Mouse (Mus musculus) gonadal fat pad, adult 2 months (tissue): Measurements from ENCODE around the gene Cmtm2a. TPM values are rescaled to one million over a fixed set of nuclear protein-coding genes. Genes with fewer than 3 reads are reported as not detected.
"Not testable (repeated sequence)": the region's sequence is repeated elsewhere in the genome, so short reads cannot be mapped to it uniquely, and the experiment has no call there.

Experiments
- DNase-seq: peaks from one replicate; pipeline ENCODE4 v3.0.0-alpha.2; 2012; ENCODE audit warnings: low read depth
- polyA plus RNA-seq: library from polyadenylated mRNA; depleted of rRNA; stranded (reverse); fragments of >200 nt; gene quantifications from 2 replicates; pipeline ENCODE4 v1.2.3, GENCODE M21; 2012

Cmtm2a gene
- polyA plus RNA-seq, 1 experiment = 1.5 TPM

DNA sequence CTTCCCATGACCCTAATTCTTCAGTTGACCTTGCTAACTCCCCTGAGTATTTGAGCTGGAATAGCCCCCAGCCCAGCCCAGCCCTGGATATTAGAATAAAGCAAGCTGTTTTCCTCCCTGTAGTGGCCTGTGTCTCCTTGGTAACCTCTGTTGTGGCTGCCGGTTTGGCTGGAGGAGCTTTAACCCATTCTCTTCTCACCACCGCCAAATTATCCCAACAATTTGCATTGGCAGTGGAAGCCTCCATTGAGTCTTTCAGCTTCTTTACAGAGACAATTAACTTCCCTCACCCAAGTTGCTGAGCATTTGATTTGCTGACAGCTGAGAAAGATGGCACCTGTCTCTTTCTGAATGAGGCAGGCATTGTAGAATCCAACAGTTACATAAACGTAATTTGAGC lies 8.6 kb upstream of the Cmtm2a start:
- not testable (repeated sequence) for DNase-seq

DNA sequence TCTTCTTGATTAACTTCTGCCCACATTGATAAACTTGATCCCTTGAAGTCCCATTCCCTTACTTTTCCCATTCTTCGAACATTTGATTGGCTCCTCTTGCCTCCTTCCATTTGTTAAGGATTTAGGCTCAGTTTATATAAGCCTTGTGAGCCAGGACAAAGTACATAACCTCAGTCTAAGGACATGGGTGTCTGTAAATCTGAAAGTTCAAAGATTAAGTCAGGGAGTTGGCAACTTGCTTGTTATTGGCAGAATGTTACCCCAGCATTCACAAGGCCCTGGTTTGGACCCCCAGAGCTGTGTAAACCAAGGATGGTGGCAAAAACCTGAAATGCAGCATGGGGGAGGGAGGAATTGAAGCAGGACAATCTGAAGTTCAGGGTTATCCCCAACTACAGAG lies 1.4 kb upstream of the Cmtm2a start:
- no peak for DNase-seq

DNA sequence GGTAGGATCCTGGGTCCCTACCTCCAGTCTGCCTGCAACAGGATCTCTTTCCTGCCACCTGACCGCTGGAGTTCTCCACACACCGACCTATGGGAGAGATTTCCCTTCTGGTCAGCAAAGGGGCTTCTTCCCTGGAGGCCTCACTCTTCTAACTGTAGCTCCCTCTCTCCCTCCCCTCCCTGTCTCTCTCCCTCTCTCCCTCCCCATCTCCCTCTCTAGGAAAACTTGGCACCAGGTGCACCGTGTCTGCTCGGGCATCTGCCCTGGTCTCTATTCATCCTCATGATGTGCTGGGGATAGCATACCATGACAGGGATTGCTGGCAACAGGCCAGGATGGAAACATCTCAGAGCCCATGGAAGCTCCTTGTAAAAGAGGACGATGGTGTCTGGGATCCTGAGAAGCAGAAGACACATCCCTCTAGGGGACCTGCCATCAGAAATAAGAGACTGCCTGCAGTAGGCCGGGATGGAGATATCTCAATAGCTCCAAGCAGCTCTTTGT lies 24.0 kb downstream of the Cmtm2a start:
- DNase-seq = no peak

DNA sequence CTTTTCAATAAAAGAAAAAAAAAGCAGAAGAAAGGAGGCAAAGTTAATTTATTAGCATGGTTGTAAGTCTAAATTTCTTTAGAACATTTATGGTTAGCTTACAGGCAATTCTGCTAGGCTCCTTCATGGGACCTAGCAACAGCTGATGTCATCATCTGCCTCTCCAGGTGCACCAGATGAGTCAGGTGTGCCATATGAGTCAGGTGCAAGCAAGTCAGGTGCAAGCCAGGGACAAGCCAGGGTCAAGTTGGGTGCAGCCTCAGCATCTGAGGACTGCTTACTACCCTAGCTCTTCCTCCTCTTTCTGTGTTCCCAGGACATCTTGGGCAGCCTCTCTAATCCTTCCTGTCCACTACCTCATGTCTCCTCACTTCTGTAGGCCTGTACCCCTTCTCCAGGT lies 24.6 kb downstream of the Cmtm2a start:
- DNase-seq = no peak

DNA sequence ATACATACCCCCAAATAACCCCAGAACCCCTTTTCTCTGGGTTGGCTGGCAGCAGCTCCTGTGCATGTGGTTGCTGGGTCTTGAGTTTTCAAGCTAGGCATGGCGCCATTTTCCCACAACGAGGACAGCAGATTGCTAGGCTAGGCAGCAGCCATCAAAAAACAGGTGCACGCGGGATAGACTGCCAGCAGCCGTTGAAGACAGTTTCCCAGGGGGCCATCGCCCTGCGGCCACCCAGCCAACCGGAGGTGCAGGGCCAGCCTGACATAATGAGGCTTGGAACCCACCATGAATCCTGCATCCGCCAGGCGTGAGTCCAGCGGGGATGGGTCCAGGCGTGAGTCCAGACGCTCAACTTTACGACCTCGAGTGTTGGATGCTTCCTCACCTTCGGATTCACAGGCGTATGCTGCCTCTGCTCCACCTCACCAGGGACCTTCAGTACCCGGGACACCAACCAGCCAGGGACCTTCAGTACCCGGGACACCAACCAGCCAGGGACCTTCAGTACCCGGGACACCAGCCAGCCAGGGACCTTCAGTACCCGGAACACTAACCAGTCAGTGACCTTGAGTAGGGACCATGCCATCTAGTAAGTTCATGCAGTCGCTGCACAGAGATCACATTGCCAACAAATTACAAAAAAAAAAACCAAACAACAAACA lies 28.6 kb downstream of the Cmtm2a start:
- not testable (repeated sequence) for DNase-seq

DNA sequence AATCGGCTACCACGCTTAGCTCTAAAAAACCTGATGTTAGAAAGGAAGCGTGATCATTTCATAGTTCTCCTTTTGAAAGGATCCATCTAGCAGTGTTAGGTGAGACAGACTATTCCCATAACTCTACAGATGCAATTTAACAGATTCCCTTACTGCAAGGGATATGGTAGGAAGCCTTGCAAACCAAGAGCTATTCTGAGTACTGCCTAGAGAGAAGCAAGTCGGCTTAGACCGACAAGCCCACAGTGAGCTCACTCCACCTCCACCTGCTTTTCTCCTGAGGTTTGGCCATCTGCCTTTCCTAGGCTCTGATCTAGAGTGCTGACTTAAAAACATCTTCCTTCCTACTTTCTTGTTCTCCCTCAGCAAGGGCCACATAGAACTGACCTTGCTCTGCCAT lies 31.2 kb downstream of the Cmtm2a start:
- DNase-seq = not testable (repeated sequence)

DNA sequence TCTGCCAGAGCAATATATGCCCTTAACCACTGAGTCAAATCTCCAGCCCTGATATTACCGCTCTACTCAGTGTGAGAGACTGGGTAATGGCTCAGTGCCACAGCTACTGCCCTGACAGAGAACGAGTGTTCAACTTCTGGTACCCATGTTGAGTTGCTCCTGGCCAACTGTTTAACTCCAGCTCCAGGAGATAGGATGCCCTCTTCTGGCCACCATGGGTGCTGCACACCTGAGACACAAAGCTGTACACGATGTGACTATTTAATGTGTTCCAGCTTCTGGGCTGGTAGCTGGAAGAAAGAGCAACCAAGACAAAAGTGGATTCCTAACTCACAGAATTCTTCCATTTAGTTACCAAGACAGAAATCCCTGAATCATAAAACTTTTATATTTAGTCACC lies 40.0 kb downstream of the Cmtm2a start:
- no peak for DNase-seq

DNA sequence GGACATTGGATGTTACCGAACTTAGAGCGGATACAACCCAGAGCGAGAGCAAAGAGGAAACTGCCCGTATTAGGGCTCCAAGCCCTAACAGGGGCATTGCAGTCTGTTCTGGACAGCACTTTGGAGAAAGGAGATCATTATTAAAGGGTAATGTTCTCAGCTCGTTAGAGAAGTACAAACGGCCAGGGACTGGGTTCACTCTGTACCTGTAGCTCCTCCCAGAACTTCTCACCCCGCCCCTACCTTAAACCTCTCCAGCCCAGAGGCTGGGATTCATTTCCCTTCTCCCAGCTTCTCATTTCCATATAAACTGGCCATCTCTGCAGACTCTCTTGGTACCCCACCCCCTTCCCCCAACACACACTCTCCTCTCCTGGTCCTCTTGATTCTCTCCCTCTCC lies 41.5 kb downstream of the Cmtm2a start:
- DNase-seq = no peak

DNA sequence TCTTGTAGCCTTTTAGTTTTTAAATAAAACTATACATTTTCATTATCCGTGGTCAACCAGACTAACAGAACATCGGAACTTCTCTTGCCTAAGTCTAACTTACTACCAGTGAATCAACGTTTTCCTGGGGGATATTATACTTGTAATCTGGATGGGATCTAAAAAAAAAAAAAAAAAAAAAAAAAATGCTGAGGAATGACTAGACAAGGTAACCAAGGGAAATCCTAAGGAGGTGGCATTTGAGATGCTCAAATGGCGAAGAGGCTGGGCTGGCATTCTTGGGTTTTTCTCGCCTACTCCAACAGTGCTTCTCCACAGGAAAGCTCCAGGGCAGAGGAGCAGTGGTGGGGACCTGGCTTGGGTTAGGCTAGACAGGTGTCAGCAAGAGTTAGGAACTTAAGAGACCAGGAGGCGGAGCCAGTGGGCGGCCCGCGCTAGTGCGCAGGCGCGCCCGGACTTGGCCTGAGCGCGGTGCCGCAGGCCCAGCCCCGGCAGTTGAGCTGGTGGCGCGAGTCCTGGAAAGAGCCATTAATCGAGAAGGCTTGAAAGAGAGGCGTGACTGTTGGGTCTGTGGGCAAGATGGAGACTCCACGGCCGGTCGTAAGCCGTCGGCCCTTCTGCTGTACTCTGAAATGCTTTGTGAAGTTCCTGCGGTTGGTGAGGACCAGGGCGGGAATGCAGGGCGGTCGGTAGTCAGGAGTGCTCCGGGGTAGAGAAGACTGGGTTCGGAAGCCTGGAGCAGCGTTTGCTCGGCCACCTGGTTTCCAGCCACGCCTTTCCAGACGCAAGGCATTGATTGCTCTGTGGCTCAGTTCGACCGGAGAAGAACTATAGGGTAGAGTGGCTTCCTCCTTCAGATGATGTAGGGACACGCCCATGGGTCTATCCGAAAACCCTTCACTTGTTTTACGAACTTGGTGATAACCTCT lies 42.3 kb downstream of the Cmtm2a start, which contains the start of gene Cklf:
Cklf (plus strand) TSS at position 423 of the 929 bp plus-strand sequence.
- no peak for DNase-seq

DNA sequence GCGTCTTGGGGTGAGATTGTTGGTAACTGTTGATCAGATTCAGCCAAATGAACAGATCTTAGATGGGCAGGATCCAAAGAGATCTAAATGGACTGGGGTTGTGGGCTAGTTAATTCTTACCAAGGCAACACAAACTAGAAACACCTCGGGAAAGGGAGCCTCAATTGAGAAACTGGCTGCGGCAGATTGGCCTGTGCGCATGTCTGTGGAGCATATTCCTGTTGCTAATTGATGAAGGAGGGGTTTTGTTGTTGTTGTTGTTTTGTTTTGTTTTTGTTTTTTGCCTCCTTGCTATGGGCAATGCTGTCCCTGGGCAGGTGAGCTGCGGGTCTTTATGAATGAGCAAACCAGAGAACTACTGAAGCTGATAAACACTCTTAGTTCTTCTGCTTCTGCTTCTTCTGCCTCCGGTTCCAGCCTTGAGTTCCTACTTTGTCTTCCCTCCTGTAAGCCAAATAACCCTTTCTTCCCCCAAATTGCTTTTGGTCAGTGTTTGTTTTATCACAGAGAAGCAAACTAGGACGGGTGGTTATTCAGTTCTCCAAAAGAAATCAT lies 43.5 kb downstream of the Cmtm2a start:
- no peak for DNase-seq

DNA sequence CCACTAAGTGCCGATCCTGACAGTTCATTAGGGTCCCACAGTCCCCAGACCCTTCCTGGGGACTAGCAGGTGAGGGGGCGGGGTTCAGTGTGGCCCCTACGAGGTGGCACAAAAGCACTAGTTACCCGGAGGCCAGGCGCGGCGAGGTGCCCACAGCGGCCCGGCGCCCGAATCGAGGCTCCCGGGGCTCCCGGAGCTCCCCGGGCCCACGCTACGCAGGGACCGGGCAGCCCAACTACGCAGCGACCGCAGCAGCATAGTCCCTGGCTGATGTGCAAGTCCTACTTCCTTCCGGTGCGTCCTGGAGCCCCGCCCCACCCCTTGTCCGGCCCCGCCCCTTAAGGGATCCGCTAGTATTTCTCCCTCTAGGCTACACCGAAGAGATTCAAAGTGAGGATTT lies 44.7 kb downstream of the Cmtm2a start, which contains the start of gene Tk2:
Tk2 (minus strand) TSS at position 283 of the 400 bp plus-strand sequence.
- DNase-seq = no peak

DNA sequence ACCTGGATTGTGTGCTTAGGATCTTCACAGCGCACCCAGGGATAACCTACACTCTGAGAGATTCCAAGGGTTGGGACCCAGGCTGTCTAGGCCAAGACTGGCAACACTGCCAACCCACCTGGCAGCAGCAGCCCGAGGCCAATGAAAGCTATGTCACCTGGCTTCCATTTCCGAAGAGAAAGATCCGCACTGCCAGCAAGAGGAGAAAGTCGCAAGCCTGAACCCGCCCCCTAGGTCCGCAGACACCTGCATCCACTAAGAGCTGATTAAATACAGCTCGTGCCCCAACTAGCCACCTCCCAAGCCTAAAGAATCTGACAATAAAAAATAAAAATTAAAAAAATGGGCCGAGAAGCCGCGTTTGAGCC lies 45.1 kb downstream of the Cmtm2a start:
- DNase-seq = no peak

DNA sequence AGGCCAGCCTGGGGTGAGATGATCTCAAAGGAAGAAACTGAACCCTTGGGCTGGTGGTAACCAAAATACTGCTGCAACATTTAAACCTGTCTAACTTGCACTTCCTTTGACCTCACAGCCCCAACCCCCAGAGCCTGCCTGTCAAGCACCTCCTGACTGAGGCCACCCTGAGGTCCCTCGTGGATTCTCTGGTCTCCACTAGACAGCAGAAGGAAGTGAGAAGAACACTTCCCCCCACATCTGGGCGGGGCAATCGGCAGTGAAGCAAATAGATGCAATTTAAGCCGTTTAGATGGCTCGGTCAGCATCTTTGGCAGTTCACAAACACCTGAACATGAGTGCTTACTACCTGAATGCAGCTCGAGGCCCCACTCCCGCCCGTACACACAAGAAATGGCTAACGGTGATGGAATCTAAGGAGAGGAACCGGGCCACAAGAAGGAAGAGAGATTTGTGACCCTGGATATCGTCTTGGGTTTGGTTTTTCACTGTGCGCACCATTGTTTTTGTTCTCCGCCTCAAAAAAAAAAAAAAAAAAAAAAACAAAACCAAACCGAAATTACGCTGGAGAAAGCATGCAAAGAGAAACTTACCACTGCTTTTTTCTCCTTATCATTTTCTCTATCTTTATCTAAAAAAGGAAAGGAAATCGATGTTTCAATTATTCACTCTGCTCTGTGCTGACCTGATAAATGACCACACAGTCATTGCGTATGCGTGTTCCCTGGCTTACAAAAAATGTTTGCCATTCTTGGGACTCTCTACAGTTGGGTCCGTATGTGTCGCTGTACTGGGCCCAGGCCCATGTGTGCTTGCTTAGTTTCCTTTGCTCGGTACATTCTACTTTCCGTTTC lies 45.7 kb downstream of the Cmtm2a start:
- DNase-seq = no peak

DNA sequence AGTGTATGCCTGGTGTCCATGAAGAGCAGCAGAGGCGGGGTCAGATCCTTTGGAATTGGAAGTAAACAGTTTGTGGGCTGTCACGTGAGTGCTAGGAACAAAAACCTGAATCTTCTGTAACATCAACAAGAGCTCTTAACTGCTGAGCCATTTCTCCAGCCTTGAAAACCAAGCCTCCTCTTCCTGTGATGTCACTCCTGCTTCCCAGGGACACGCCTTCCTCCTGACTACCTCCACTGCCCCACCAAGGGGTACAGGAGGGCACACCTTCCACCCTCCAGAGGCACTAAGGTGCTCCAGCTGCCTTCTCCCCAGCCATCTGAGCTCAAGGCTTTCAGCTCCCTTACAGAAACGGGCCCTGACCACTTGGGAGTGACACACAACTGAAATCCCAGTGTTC lies 46.4 kb downstream of the Cmtm2a start:
- no peak for DNase-seq

DNA sequence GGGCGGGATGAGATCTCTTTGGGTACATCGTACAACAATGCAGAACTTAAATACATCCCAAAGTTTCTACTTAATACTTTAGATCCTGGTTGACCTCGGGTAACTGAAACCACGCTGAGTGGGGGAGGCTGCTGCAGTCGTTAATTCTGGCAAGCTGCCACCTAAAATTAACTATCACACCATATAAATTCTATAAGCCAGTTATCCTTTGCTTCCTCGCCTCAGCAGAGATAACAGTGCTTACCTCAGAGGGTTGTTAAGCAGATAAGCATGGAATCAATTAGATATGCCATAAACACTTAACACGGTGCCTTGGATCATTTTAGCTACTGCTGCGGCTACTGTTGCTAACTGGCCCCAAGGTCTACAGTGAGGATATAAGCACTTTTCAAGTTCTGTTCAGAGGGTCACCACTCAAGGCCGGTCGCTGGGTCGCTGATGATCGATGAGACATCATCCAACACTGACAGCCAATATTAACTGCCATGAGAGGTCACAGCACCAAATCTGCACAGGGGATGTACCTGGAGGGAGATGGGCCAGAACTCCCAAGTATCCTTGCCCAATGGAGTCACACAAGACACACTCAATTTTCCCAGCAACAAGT lies 50.8 kb downstream of the Cmtm2a start:
- DNase-seq = no peak

DNA sequence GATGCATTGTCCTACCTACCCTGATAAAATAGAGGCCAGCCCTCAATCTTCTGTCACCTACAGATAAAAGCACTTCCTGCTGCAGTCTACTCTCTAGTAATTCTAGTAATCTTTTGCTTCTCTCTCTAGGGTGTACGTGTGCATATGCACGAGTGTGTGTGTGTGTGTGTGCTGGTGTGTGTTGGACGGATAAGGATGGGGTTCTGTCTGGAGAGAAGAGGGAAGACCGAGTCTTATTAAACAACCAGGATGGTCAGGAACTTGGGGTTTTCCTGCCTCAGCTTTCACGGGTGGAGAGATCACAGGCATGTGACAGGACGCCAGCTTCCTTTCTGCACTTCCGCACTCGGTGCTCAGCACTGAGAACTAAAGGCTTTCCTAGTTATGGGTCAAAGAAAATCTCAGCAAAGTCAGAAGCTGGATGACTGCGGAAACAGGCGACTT lies 53.5 kb downstream of the Cmtm2a start:
- no peak for DNase-seq

DNA sequence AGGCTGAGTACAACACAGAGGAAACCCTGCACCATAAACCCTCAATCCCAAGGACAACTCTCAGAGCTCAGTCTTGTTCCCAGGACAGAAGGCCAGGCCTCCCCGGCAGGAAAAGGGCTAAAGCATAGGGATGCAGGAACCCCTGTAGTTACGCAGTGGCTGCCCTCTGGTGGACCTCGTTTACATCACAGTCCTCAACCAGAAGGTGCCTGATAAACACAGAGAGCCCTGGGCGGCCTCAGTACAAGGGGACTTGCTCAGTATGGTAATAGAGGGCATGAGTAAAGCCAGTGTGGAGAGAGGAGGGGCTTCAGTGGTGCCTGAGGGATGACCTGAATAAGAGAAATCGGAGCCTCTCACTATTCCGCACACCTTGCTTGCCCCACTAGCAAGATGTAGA lies 58.4 kb downstream of the Cmtm2a start:
- DNase-seq = no peak

DNA sequence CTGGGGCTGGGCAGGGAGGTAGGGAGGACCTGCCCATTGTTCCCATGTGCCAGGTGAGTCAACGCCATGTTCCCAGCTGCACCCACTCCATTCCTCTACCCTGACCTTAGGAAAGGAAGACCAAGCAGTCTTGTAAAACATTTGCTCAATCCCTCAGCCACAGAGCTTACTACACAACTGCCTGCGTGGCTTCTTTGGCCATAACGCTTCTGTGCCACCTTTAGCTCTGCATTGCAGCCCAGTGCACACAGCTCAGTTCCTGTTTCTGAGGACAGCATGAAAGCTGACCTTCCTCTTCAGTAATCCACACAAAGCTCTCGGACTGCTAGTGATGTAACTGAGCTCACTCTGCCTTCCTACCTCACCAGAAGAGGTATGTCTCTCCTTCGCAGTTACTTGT lies 60.1 kb downstream of the Cmtm2a start:
- DNase-seq = no peak

DNA sequence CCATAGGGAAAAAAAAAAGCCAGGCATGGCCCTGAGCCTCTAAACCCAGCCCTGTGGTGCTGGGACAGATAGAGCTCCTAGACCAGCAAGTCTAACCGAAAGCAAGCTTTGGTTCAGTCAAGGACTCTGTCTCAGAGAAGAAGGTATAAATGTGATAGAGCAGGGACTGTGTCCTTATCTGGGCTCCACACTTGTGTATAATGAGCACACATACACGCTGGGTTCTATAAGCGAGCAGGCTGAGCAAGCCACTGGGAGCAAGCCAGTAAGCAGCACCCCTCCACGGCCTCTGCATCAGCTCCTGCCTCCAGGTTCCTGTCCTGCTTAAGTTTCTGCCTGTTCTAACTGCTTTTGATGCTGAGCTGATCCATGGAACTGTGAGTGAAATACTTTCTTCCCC lies 60.9 kb downstream of the Cmtm2a start:
- DNase-seq = no peak
